Mouse (Mus musculus): ENCODE measurements around the gene Hook2. TPM values are rescaled to one million over a fixed set of nuclear protein-coding genes. Genes with fewer than 3 reads are reported as not detected.

Gene Hook2
- polyA plus RNA-seq, 1 experiment: 0.46 TPM

GRCm38 (mm10) chr8:85014431-85014830 lies 24.0 kb downstream of the Hook2 start, which contains the start of gene Best2:
Best2 (minus strand) TSS chr8:85014531.
- peaks cover 45% of the 10 kb centered on the region for H3K27me3 ChIP-seq (ENCODE audit: control insufficient read depth)
- peaks cover 10% of the 10 kb centered on the region for H3K4me1 ChIP-seq (ENCODE audit: control insufficient read depth)
- H3K4me3 ChIP-seq (replicated peaks): no peak within 1 kb of the TSS
- H3K9me3 ChIP-seq (ENCODE audit: control insufficient read depth, low read length): no peaks in the 10 kb centered on the region
- peaks cover 26% of the 10 kb centered on the region for H3K36me3 ChIP-seq (ENCODE audit: control insufficient read depth)
- TF ChIP-seq GATA1 (IDR thresholded peaks at IDR 0.05; ENCODE audit: low read length): no peak

- Histone ChIP-seq H3K27me3 (ENCODE audit: control insufficient read depth) (peaks cover 28% of the 10 kb centered on the region), H3K36me3 (ENCODE audit: control insufficient read depth) (peaks cover 48% of the 10 kb centered on the region), H3K9me3 (ENCODE audit: control insufficient read depth, low read length) (no peaks in the 10 kb centered on the region), H3K4me3 (replicated peaks) (no peak overlapping the region), H3K4me1 (ENCODE audit: control insufficient read depth) (peaks cover 12% of the 10 kb centered on the region)
- TF ChIP-seq TAL1 (IDR thresholded peaks at IDR 0.05; ENCODE audit: low read length): no peak
- no peak for TF ChIP-seq GATA1 (IDR thresholded peaks at IDR 0.05; ENCODE audit: low read length)
Measured at GRCm38 (mm10) chr8:85016724-85017123, 26.3 kb downstream of the Hook2 start.

GRCm38 (mm10) chr8:85017209-85017608 lies 26.8 kb downstream of the Hook2 start:
- Histone ChIP-seq H3K36me3 (ENCODE audit: control insufficient read depth) (peaks cover 53% of the 10 kb centered on the region), H3K27me3 (ENCODE audit: control insufficient read depth) (peaks cover 26% of the 10 kb centered on the region)
- TF ChIP-seq TAL1 (IDR thresholded peaks at IDR 0.05; ENCODE audit: low read length): no peak
- TF ChIP-seq GATA1 (IDR thresholded peaks at IDR 0.05; ENCODE audit: low read length): no peak

GRCm38 (mm10) chr8:85021514-85022055 lies 31.2 kb downstream of the Hook2 start:
- no peaks in the 10 kb centered on the region for H3K27me3 ChIP-seq (ENCODE audit: control insufficient read depth)
- peaks cover 71% of the 10 kb centered on the region for H3K36me3 ChIP-seq (ENCODE audit: control insufficient read depth)
- TF ChIP-seq GATA1 (IDR thresholded peaks at IDR 0.05; ENCODE audit: low read length) (no peak), TAL1 (IDR thresholded peaks at IDR 0.05; ENCODE audit: low read length) (no peak)
- H3K4me3 ChIP-seq (replicated peaks): no peak overlapping the region
- no peaks in the 10 kb centered on the region for H3K9me3 ChIP-seq (ENCODE audit: control insufficient read depth, low read length)
- H3K4me1 ChIP-seq (ENCODE audit: control insufficient read depth): peaks cover 33% of the 10 kb centered on the region

More at GRCm38 (mm10) chr8:85017209-85017608, 26.8 kb downstream of the Hook2 start:
- no peak overlapping the region for H3K4me3 ChIP-seq (replicated peaks)
- no peaks in the 10 kb centered on the region for H3K9me3 ChIP-seq (ENCODE audit: control insufficient read depth, low read length)
- H3K4me1 ChIP-seq (ENCODE audit: control insufficient read depth): peaks cover 12% of the 10 kb centered on the region

DNA sequence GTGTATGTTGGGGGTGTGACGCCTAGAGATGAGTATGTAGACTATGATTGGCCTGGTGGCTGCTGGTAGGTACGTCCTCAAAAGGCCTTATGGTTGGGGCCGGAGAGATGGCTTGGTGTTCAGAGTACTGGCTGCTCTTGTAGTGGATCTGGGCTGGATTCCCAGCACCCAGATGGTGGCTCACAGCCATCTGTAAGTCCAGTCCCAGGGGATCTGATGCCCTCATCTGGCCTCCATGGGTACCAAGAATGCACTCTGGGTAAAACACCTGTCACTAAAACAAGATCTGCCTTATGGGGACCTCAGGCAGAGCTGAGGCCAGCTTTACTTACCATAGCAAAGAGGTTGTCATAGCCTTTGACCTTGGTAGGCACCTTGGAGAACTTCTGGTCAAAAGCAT lies 33.4 kb downstream of the Hook2 start:
- peaks cover 61% of the 10 kb centered on the region for H3K36me3 ChIP-seq (ENCODE audit: control insufficient read depth)
- TF ChIP-seq GATA1 (IDR thresholded peaks at IDR 0.05; ENCODE audit: low read length) (no peak), TAL1 (IDR thresholded peaks at IDR 0.05; ENCODE audit: low read length) (no peak)
- H3K4me1 ChIP-seq (ENCODE audit: control insufficient read depth): peaks cover 44% of the 10 kb centered on the region
- peak overlapping the region; percentile 99 for H3K4me3 ChIP-seq (replicated peaks)
- no peaks in the 10 kb centered on the region for H3K27me3 ChIP-seq (ENCODE audit: control insufficient read depth)
- no peaks in the 10 kb centered on the region for H3K9me3 ChIP-seq (ENCODE audit: control insufficient read depth, low read length)

DNA sequence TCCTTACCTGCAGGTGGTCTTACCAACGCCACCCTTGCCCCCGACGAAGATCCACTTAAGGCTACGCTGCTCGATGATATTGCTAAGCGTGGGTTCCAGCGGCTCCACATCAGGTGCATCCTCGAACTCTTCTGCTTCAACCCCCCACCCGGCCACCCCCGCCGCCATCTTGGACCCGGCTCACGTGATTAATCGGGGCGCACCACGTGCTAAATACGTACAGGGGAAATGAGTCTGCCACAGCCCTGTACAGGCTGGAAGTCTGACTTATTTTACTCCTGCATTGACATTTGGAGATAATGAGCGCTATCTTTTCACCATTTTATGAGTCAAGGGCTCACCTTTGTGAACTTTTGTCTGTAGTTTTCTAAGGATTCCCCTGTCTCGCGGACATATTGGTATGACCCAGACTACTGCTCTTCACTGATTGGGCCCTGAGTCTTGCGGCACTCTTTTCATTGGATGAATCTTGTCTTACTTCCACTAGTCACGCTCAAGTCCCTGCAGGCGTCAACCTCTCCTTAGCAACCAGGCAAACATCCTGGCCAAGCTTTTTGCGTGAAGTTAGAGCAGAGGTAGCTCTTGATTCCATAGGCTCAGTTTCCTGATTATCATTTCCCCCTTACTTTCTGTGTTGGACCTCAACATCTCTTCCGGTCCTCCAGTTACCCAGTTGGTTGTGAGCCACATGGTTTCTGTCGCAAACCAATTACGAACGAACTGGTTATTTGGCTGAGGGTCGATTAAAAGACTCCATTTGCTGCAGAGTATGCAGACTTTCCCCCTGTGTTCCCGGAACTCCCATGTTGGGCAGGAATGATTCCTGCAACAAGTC lies 34.9 kb downstream of the Hook2 start, which contains the start of gene Asna1:
Asna1 (minus strand) TSS at position 184 of the 835 bp plus-strand sequence.
- no peak for TF ChIP-seq TAL1 (IDR thresholded peaks at IDR 0.05; ENCODE audit: low read length)
- TF ChIP-seq GATA1 (IDR thresholded peaks at IDR 0.05; ENCODE audit: low read length): no peak
- H3K36me3 ChIP-seq (ENCODE audit: control insufficient read depth): peaks cover 61% of the 10 kb centered on the region
- H3K9me3 ChIP-seq (ENCODE audit: control insufficient read depth, low read length): no peaks in the 10 kb centered on the region
- H3K27me3 ChIP-seq (ENCODE audit: control insufficient read depth): no peaks in the 10 kb centered on the region
- H3K4me1 ChIP-seq (ENCODE audit: control insufficient read depth): peaks cover 54% of the 10 kb centered on the region
- peak within 1 kb of the TSS; percentile 99 for H3K4me3 ChIP-seq (replicated peaks)

DNA sequence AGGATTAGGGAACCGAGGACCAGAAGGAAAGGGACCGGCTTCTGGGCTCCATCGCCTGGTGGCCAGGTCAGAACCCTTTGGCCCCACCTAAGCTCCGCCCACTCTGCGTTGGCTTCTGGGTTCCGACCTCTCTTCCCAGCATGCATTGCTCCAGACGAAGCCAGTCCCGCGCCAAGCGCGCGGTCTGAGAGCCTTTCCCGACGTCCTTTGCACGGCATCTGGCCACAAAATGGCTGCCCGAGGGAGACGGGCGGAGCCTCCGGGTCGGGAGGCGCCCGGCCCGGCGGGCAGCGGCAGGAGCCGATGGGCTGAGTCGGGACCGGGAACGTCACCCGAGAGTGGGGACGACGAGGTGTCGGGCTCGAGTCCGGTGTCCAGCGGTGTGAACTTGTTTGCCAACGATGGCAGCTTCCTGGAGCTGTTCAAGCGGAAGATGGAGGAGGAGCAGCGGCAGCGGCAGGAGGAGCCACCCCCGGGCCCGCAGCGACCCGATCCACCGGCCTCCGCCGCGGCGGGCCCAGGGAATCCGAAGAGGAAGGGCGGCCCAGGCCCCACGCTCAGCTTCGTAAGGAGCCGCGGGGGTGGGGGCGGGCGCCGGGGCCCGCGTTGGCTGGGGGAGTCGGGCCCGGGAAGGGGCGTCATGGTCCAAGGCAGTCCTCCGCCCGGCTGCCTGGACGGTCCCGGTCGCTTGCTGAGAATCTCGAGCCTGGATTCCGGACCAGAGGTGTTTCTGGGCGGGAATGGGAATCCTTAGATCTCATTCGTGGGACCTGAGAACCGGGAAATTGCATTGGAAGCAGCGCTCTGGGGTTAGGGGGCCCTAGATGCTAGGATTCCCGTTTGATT lies 36.5 kb downstream of the Hook2 start, which contains the start of gene Trir:
Trir (plus strand) TSS at position 154 of the 846 bp plus-strand sequence.
- peaks cover 61% of the 10 kb centered on the region for H3K4me1 ChIP-seq (ENCODE audit: control insufficient read depth)
- no peaks in the 10 kb centered on the region for H3K9me3 ChIP-seq (ENCODE audit: control insufficient read depth, low read length)
- H3K27me3 ChIP-seq (ENCODE audit: control insufficient read depth): no peaks in the 10 kb centered on the region
- H3K4me3 ChIP-seq (replicated peaks): peak within 1 kb of the TSS; percentile 99
- peaks cover 61% of the 10 kb centered on the region for H3K36me3 ChIP-seq (ENCODE audit: control insufficient read depth)
- TF ChIP-seq GATA1 (IDR thresholded peaks at IDR 0.05; ENCODE audit: low read length): no peak
- no peak for TF ChIP-seq TAL1 (IDR thresholded peaks at IDR 0.05; ENCODE audit: low read length)

DNA sequence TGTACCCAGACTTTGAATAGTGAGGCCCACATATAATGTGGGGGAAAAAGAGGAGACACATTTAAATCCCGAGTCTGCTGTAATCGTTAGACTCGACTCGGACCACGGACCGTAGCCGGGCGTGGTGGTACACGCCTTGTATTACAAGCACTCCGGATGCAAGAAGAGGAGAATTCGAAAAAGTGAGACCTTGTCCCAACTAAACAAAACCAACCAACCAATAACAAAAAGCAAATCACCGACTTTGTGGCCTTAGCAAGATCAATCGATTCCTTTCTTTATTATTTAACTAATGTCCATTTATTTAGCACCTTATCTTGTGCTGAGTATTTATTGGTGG lies 37.1 kb downstream of the Hook2 start:
- Histone ChIP-seq H3K4me1 (ENCODE audit: control insufficient read depth) (peaks cover 66% of the 10 kb centered on the region), H3K27me3 (ENCODE audit: control insufficient read depth) (no peaks in the 10 kb centered on the region), H3K36me3 (ENCODE audit: control insufficient read depth) (peaks cover 61% of the 10 kb centered on the region), H3K9me3 (ENCODE audit: control insufficient read depth, low read length) (no peaks in the 10 kb centered on the region), H3K4me3 (replicated peaks) (peak overlapping the region; percentile 99)
- TF ChIP-seq TAL1 (IDR thresholded peaks at IDR 0.05; ENCODE audit: low read length) (no peak), GATA1 (IDR thresholded peaks at IDR 0.05; ENCODE audit: low read length) (no peak)

GRCm38 (mm10) chr8:85027922-85028321 lies 37.5 kb downstream of the Hook2 start:
- Histone ChIP-seq H3K27me3 (ENCODE audit: control insufficient read depth) (no peaks in the 10 kb centered on the region), H3K36me3 (ENCODE audit: control insufficient read depth) (peaks cover 63% of the 10 kb centered on the region), H3K4me3 (replicated peaks) (peak overlapping the region; percentile 99), H3K4me1 (ENCODE audit: control insufficient read depth) (peaks cover 67% of the 10 kb centered on the region), H3K9me3 (ENCODE audit: control insufficient read depth, low read length) (no peaks in the 10 kb centered on the region)
- TF ChIP-seq TAL1 (IDR thresholded peaks at IDR 0.05; ENCODE audit: low read length): no peak
- no peak for TF ChIP-seq GATA1 (IDR thresholded peaks at IDR 0.05; ENCODE audit: low read length)

Measured in erythroblast, embryonic 14.5 days (primary cell).